Mouse (Mus musculus) splenic B cell, adult 2 months (primary cell): ENCODE measurements around the gene Gabarapl2.

Source experiments
- DNase-seq: peaks from one replicate; pipeline ENCODE4 v3.0.0-alpha.2; 2011; ENCODE audit warnings: low read depth, low spot score
- H3K27me3 ChIP-seq: 2 replicates; pipeline ENCODE4 v1.6.1; 2012; ENCODE audit warnings: mild to moderate bottlenecking, low read length, moderate library complexity, mixed read lengths; ENCODE audit not compliant: control insufficient read depth, poor library complexity, insufficient read depth, severe bottlenecking
- H3K36me3 ChIP-seq: 2 replicates; pipeline ENCODE4 v1.6.1; 2012; ENCODE audit warnings: mild to moderate bottlenecking, low read length, moderate library complexity, mixed read lengths; ENCODE audit not compliant: control insufficient read depth, poor library complexity, insufficient read depth, severe bottlenecking

The Gabarapl2 gene

GRCm38 (mm10) chr8:111940171-111941100 lies at the start of gene Gabarapl2:
Gabarapl2 (plus strand) TSS chr8:111940703.
- Histone ChIP-seq H3K36me3 (no peaks in the 10 kb centered on the region; the same call in 1 of the 2 replicates), H3K27me3 (no peaks in the 10 kb centered on the region)
- peak; percentile 90 for DNase-seq

- DNase-seq = no peak
- no peaks in the 10 kb centered on the region for H3K27me3 ChIP-seq
- H3K36me3 ChIP-seq = no peaks in the 10 kb centered on the region
These were observed 49.6 kb upstream of the Gabarapl2 start for GRCm38 (mm10) chr8:111890911-111891303.

- no peak for DNase-seq
- Histone ChIP-seq H3K36me3 (no peaks in the 10 kb centered on the region), H3K27me3 (no peaks in the 10 kb centered on the region)
These were observed 48.5 kb upstream of the Gabarapl2 start for GRCm38 (mm10) chr8:111891983-111892382.

DNA sequence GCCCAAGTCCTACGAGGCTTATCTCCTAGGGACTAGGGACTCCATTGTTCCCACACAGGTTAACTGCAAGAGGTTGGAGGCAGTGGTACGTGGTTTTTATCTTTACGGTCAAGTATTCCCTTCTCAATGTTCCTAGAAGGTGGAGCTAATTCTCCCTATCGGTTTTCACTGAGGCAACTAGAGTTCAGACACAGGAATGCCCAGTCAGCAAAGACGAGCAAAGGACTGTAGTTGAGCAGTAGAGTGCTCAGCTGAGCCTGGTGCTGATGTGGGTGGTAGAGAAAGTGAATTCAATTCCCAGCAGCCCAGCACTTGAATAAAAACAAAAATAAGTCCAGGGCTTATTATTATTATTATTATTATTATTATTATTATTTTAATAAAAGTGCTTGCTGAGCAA lies 47.9 kb upstream of the Gabarapl2 start:
- DNase-seq = no peak
- Histone ChIP-seq H3K36me3 (no peaks in the 10 kb centered on the region), H3K27me3 (no peaks in the 10 kb centered on the region)

DNA sequence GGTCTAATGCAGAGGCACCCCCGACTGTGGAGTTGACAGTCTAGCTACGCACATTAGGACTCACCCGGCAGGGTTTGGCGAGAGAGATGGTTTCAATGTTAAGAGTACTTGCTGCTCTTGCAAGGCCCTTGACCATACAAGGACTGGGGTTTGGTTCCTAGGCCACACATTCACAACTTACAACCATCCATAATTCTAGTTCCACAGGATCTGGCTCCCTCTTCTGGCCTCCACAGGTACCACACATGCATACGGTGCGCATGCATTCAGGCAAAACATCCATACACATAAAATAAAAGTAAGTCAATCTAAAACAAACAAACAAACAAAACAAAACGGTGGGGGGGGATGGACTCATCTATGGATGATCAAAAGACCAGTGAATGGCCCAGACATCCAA lies 45.5 kb upstream of the Gabarapl2 start:
- no peak for DNase-seq
- no peaks in the 10 kb centered on the region for H3K27me3 ChIP-seq

DNA sequence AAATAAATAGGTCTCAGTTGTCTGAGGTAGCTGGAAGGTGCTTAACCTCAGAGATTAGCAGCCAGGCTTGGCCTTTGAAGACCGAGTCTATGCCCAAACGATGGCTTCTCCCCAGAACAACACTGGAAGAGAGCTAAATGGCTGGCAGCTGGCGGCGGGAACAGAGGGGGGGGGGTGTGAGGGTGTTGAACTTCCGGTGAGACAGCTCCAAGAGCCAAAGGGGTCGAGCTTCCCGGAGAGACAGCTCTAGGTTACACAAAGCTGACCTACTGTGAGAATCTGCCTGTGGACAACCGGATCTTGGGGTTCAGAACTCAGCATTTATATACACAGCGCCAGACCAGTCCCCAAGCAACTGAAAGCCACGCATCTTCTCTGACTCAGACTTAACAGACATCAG lies 41.9 kb upstream of the Gabarapl2 start:
- DNase-seq = no peak
- H3K27me3 ChIP-seq = no peaks in the 10 kb centered on the region
- no peaks in the 10 kb centered on the region for H3K36me3 ChIP-seq

More for the DNA sequence above, 45.5 kb upstream of the Gabarapl2 start:
- H3K36me3 ChIP-seq = no peaks in the 10 kb centered on the region

- DNase-seq = no peak
- Histone ChIP-seq H3K27me3 (no peaks in the 10 kb centered on the region), H3K36me3 (no peaks in the 10 kb centered on the region)
These were observed 38.4 kb upstream of the Gabarapl2 start for GRCm38 (mm10) chr8:111902080-111902479.

DNA sequence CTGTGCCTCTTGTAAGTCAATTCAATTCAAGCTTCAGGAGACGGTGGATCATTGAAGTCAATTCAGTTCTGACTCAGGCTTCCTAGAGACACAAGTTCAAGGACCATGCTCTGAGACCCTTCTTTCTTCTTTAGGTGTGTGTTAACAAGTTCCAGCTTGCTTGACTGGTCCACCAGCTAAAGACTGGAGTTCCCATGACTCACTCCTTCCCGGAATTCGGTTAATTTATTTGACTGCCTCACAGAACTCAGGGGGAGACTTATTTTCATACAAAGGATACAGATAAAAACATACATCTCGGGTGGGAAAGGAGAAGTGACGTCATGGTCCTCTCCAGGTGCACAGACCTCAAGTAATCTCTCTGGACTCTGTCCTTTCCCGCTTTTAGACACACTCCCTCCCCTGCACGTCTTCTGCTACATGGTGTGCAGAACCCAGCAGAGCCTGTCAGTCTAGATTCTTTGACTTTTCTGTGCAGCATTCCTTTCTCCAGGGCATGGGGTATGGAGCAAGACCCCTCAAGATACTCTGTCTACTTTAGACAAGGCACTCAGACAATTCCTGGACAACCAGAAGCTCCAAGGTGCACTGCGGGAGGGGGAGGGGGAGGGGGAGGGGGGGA lies 34.9 kb upstream of the Gabarapl2 start:
- H3K27me3 ChIP-seq = no peaks in the 10 kb centered on the region
- DNase-seq = no peak

GRCm38 (mm10) chr8:111909621-111910450 lies 30.7 kb upstream of the Gabarapl2 start, which contains the start of gene Chst5:
Chst5 (minus strand) TSS chr8:111910447.
- no peak for DNase-seq
- no peaks in the 10 kb centered on the region; the same call in 1 of the 2 replicates for H3K27me3 ChIP-seq
- H3K36me3 ChIP-seq = no peaks in the 10 kb centered on the region

More for the DNA sequence above, 34.9 kb upstream of the Gabarapl2 start:
- H3K36me3 ChIP-seq = no peaks in the 10 kb centered on the region

- Histone ChIP-seq H3K27me3 (no peaks in the 10 kb centered on the region; the same call in 1 of the 2 replicates), H3K36me3 (no peaks in the 10 kb centered on the region)
- DNase-seq = no peak
These were observed 28.9 kb upstream of the Gabarapl2 start for GRCm38 (mm10) chr8:111911572-111911971.

GRCm38 (mm10) chr8:111912860-111913432 lies 27.6 kb upstream of the Gabarapl2 start:
- DNase-seq = no peak
- no peaks in the 10 kb centered on the region for H3K36me3 ChIP-seq
- H3K27me3 ChIP-seq = no peaks in the 10 kb centered on the region; the same call in 1 of the 2 replicates

DNA sequence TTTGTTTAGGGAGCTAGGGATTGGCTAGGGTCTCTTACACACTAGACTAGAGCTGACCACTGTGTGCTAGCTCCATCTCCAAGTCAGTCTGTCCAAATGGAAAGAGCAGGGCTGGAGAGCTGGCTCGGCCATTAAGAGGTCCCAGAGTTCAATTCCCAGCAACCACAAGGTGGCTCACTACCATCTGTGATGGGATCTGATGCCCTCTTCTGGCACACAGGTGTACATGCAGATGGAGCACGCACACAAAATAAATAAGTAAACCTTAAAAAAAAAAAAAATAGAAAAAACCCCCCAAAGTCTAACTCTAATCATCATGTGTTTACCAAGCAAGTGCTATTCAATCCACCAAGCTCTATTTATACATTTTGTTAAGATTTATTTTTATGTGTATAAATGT lies 20.8 kb upstream of the Gabarapl2 start:
- Histone ChIP-seq H3K27me3 (no peaks in the 10 kb centered on the region), H3K36me3 (no peaks in the 10 kb centered on the region)
- peak; percentile 21 for DNase-seq

- Histone ChIP-seq H3K36me3 (no peaks in the 10 kb centered on the region), H3K27me3 (no peaks in the 10 kb centered on the region)
- DNase-seq = no peak
These were observed 19.5 kb upstream of the Gabarapl2 start for GRCm38 (mm10) chr8:111920971-111921370.

- peak; percentile 69 for DNase-seq
- no peaks in the 10 kb centered on the region for H3K27me3 ChIP-seq
- H3K36me3 ChIP-seq = no peaks in the 10 kb centered on the region
These were observed 17.1 kb upstream of the Gabarapl2 start for GRCm38 (mm10) chr8:111923383-111923804.
